Mouse (Mus musculus) bone marrow macrophage, adult 2 months (primary cell): ENCODE results near the gene Celsr1. TPM values are rescaled to one million over a fixed set of nuclear protein-coding genes. Genes with fewer than 3 reads are reported as not detected.

Experiments
- H3K27ac ChIP-seq: 2 replicates; pipeline ENCODE4 v1.5.1; 2012; ENCODE audit warnings: low read depth, low read length; ENCODE audit not compliant: insufficient read depth
- H3K4me1 ChIP-seq: 2 replicates; pipeline ENCODE4 v1.6.1; 2012; ENCODE audit warnings: low read length; ENCODE audit not compliant: control insufficient read depth, insufficient read depth
- H3K4me3 ChIP-seq: 2 replicates; pipeline ENCODE4 v1.5.1; 2012; ENCODE audit warnings: mild to moderate bottlenecking, low read length, moderate library complexity; ENCODE audit not compliant: insufficient read depth
- CTCF ChIP-seq: IDR thresholded peaks from 2 replicates; pipeline ENCODE4 v1.5.1; 2012; ENCODE audit warnings: low read depth, mild to moderate bottlenecking, low read length, moderate library complexity
- POLR2A ChIP-seq: IDR thresholded peaks from 2 replicates; pipeline ENCODE4 v1.6.1; 2012; ENCODE audit warnings: mild to moderate bottlenecking, low read depth, low read length, borderline replicate concordance
- polyA plus RNA-seq: library from polyadenylated mRNA; stranded (reverse); fragments of >200 nt; gene quantifications from 2 replicates; pipeline ENCODE4 v1.2.4, GENCODE M21; 2012; ENCODE audit not compliant: missing spikeins, insufficient read depth, insufficient read length

Gene Celsr1
- polyA plus RNA-seq, 1 experiment, result 0.28 TPM

GRCm38 (mm10) chr15:86017336-86017735, 16.2 kb downstream of the Celsr1 start:
- Histone ChIP-seq H3K27ac (no peak overlapping the region), H3K4me1 (no peaks in the 10 kb centered on the region), H3K4me3 (no peak overlapping the region)
- TF ChIP-seq CTCF (no peak), POLR2A (no peak)

DNA sequence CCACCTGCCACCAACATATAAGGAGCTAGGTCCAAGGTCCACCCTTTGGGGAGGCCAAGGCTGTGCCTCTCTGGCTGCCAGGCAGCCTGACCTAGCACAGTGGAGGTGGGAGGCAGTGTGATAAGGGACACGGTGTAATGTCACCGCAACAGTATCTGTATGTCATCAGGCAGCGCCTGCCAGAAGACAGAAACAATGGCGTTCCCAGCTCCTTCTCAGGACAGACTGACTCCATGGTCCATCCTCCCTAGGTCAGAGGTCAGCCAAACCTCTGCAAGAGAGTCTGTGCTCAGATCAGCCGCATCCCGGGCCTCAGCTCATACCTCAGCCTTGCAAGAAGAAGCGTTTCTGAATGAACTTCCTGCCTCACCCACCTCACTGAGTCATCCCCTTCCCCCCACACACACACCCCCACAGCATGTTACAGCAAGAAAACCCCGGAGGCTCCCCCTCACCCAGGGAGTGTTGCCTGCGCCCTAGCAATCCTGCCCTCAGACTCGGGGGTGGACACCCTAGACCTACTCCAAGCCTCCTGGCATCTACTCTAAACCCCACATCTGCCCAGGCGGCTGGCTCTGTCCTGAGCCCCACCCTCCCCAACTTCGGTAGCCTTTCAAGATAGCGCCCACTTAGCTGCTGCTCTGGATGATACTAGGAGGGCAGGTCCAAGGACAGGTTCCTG, 17.6 kb downstream of the Celsr1 start:
- Histone ChIP-seq H3K27ac (no peak overlapping the region), H3K4me3 (no peak overlapping the region), H3K4me1 (no peaks in the 10 kb centered on the region)
- TF ChIP-seq POLR2A (no peak), CTCF (no peak)

- H3K4me1 ChIP-seq, result no peaks in the 10 kb centered on the region
- no peak overlapping the region for H3K27ac ChIP-seq
- no peak overlapping the region for H3K4me3 ChIP-seq
- TF ChIP-seq CTCF (no peak), POLR2A (no peak)
Observed at GRCm38 (mm10) chr15:86015026-86015425, 18.6 kb downstream of the Celsr1 start.

DNA sequence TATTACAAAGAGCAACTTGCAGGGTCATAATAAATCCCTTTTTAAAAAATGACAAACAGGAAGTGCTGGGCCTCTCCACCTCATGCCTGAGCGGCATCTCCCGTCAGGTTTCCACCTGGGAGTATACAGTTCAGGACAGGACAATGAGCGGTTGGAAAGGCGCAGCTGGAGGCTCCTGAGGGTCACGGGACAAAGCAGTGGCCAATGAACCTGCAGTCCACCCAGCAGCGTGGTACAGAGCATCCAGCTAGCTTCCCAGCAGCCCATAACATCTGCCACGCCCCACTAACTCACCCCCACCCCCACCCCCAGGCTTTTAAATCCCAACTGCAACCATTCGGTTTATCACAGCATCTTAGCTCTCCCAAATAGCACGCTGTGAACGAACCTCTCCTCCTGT, 19.9 kb downstream of the Celsr1 start:
- no peaks in the 10 kb centered on the region for H3K4me1 ChIP-seq
- TF ChIP-seq POLR2A (no peak), CTCF (no peak)
- H3K4me3 ChIP-seq, result no peak overlapping the region
- H3K27ac ChIP-seq, result no peak overlapping the region

DNA sequence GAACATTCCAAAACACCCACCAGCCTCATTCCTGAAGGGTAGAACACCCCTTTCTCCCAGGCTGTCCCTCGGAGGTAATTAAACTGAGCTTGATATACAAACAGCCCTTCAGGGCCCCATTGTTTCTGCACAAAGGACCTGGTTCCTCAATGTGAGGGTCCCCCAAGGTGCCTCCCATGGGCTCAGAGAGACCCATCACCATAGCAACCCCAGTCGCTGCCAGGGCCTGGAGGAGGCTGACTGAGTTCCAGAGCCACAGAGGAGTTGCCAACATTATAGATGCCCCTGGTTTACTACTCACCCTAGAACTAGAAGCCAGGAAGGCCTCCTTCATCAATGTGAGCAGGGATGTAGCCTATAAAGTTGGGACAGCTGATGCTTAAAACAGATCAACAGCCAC, 20.4 kb downstream of the Celsr1 start:
- Histone ChIP-seq H3K4me1 (no peaks in the 10 kb centered on the region), H3K27ac (no peak overlapping the region), H3K4me3 (no peak overlapping the region)
- TF ChIP-seq POLR2A, result no peak
- no peak for TF ChIP-seq CTCF

DNA sequence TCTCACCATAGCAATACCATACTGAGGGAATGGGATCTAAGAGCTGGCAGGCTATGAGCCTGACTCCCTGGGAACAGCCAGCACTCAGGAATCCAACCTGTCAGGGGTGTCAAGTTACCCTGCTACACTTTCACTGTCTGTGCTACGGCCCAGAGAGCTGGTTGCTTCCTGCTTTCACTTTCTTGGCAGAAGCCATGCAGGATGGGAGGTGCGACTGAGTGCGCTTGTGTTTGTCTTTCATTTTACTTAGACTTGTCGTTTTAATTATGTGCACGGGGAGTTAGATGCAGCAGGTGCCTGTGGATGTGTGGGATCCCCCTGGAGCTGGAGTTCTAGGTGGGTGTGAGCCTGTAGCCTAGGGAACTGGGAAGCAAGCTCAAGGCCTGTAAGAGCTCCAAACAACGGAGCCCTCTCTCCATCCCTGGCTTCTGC, 25.9 kb downstream of the Celsr1 start:
- Histone ChIP-seq H3K4me3 (no peak overlapping the region), H3K4me1 (no peaks in the 10 kb centered on the region), H3K27ac (no peak overlapping the region)
- TF ChIP-seq POLR2A, result no peak
- no peak for TF ChIP-seq CTCF

DNA sequence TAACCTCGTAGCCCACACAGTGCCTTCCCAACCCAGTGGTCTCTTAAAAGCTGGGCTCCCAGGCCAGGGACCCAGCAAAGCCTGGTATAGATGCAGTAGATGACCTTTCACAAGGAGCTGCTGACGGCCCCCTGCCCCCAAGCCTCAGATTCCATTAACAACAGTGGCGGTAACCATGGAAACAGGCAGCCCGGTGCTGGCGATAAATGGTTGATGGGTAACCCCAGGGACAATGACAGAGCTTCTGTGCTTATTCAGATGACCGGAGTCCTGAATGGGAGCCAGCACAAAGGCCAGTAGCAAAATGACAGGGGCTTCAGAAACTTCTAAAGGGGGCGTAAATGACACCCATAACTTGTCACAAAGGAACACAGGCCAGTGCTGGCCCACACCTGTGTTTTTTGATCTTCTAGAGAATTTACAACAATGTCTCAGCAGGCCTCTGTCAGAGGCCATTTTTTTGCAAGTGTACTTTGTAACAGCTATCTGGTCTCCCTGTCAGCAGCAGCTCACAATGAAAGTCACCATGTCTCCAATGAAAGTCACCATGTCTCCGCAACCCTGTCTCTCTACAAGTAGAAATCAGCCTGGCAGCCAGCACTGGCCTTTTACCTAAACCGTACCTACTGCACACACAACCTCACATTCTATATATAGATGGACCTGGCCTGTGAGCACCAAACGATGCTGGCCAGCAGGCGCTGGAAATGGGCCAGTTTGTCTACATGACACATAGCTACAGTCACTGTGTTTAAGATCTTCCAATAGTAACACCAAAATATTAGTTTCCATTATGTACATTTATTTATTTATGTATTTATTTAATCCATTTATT, 27.7 kb downstream of the Celsr1 start:
- H3K27ac ChIP-seq, result no peak overlapping the region
- TF ChIP-seq CTCF, result no peak
- no peak for TF ChIP-seq POLR2A
- H3K4me3 ChIP-seq, result no peak overlapping the region
- H3K4me1 ChIP-seq, result no peaks in the 10 kb centered on the region

GRCm38 (mm10) chr15:86004048-86004447, 29.5 kb downstream of the Celsr1 start:
- TF ChIP-seq POLR2A, result no peak
- no peak for TF ChIP-seq CTCF
- no peaks in the 10 kb centered on the region for H3K4me1 ChIP-seq
- no peak overlapping the region for H3K27ac ChIP-seq
- no peak overlapping the region for H3K4me3 ChIP-seq

GRCm38 (mm10) chr15:86000706-86001292, 32.8 kb downstream of the Celsr1 start:
- no peak overlapping the region for H3K4me3 ChIP-seq
- H3K27ac ChIP-seq, result no peak overlapping the region
- H3K4me1 ChIP-seq, result no peaks in the 10 kb centered on the region
- TF ChIP-seq POLR2A, result no peak
- TF ChIP-seq CTCF, result no peak
